Mouse (Mus musculus) natural killer cell, adult 2 months (primary cell): ENCODE data around the gene Hspb11.
A peak's percentile ranks its signal among the peaks of the same experiment; 100 is the strongest.

ENCODE experiments used
- DNase-seq, 2 experiments: peaks; one replicate each; pipeline ENCODE4 v3.0.0; 2022; ENCODE audit warnings: low spot score in 2 of 2

The Hspb11 gene

GRCm38 (mm10) chr4:107253125-107254091 lies at the start of gene Hspb11, which contains the start of gene Lrrc42:
Hspb11 (plus strand) TSS chr4:107253593.
Lrrc42 (minus strand) TSS chr4:107253532.
- DNase-seq: peak; percentile 93 to 96

GRCm38 (mm10) chr4:107207016-107207415 lies 46.4 kb upstream of the Hspb11 start:
- DNase-seq: no peak

- DNase-seq: no peak
Observed at GRCm38 (mm10) chr4:107208880-107209279, 44.5 kb upstream of the Hspb11 start, which contains the start of gene Ldlrad1. Ldlrad1 (plus strand) TSS chr4:107209180.

- DNase-seq: peak; percentile 18 to 34
Observed at GRCm38 (mm10) chr4:107210483-107211097, 42.8 kb upstream of the Hspb11 start.

- DNase-seq: no peak
Observed at GRCm38 (mm10) chr4:107211465-107211864, 41.9 kb upstream of the Hspb11 start.

GRCm38 (mm10) chr4:107211936-107212335 lies 41.5 kb upstream of the Hspb11 start:
- no peak for DNase-seq

- DNase-seq: no peak
Observed at GRCm38 (mm10) chr4:107213279-107214011, 39.9 kb upstream of the Hspb11 start.

- no peak for DNase-seq
Observed at GRCm38 (mm10) chr4:107217574-107217973, 35.8 kb upstream of the Hspb11 start.

GRCm38 (mm10) chr4:107221524-107221923 lies 31.9 kb upstream of the Hspb11 start:
- no peak for DNase-seq

- peak; percentile 12 to 19 for DNase-seq
Observed at GRCm38 (mm10) chr4:107223225-107224204, 29.9 kb upstream of the Hspb11 start.

GRCm38 (mm10) chr4:107226313-107226712 lies 27.1 kb upstream of the Hspb11 start:
- DNase-seq: no peak

GRCm38 (mm10) chr4:107232219-107232618 lies 21.2 kb upstream of the Hspb11 start:
- no peak for DNase-seq

- DNase-seq: no peak
Observed at GRCm38 (mm10) chr4:107238253-107238652, 15.1 kb upstream of the Hspb11 start.

- DNase-seq: no peak
Observed at GRCm38 (mm10) chr4:107240196-107240595, 13.2 kb upstream of the Hspb11 start.

GRCm38 (mm10) chr4:107243365-107244333 lies 9.7 kb upstream of the Hspb11 start:
- DNase-seq: no peak

- DNase-seq: no peak
Observed at GRCm38 (mm10) chr4:107245368-107245767, 8.0 kb upstream of the Hspb11 start.

GRCm38 (mm10) chr4:107246040-107246439 lies 7.4 kb upstream of the Hspb11 start:
- no peak for DNase-seq

- DNase-seq: no peak
Observed at GRCm38 (mm10) chr4:107247110-107247509, 6.3 kb upstream of the Hspb11 start.

GRCm38 (mm10) chr4:107248061-107248460 lies 5.3 kb upstream of the Hspb11 start:
- DNase-seq: no peak

- DNase-seq: no peak
Observed at GRCm38 (mm10) chr4:107249471-107249870, 3.9 kb upstream of the Hspb11 start.
